Mouse (Mus musculus) liver, embryonic 15.5 days (tissue): Measurements from ENCODE around the gene H2-Ab1. TPM values are rescaled to one million over a fixed set of nuclear protein-coding genes. Genes with fewer than 3 reads are reported as not detected.

Experiments
- ATAC-seq: fragments of 200-750 bp; cut with Nextera tagmentation; 2 replicates; pipeline ENCODE4 v1.8.0; 2017; ENCODE audit warnings: moderate number of reproducible peaks, mild to moderate bottlenecking, moderate library complexity; ENCODE audit not compliant: insufficient read depth
- H3K27ac ChIP-seq: fragments of 300-500 bp; sonication (generic); replicated peaks from 2 replicates; pipeline ENCODE4 v1.5.1; 2015; ENCODE audit warnings: mild to moderate bottlenecking, inconsistent platforms
- H3K27me3 ChIP-seq: fragments of 300-500 bp; sonication (generic); 2 replicates; pipeline ENCODE4 v1.6.1; 2015; ENCODE audit warnings: mild to moderate bottlenecking, inconsistent platforms
- H3K36me3 ChIP-seq: fragments of 300-500 bp; sonication (generic); replicated peaks from 2 replicates; pipeline ENCODE4 v1.6.1; 2015; ENCODE audit warnings: moderate library complexity, mild to moderate bottlenecking, inconsistent platforms
- H3K4me1 ChIP-seq: fragments of 300-500 bp; sonication (generic); replicated peaks from 2 replicates; pipeline ENCODE4 v1.6.1; 2015; ENCODE audit warnings: inconsistent platforms
- H3K4me2 ChIP-seq: fragments of 300-500 bp; sonication (generic); 2 replicates; pipeline ENCODE4 v1.6.1; 2015; ENCODE audit warnings: moderate library complexity, mild to moderate bottlenecking, inconsistent platforms
- H3K4me3 ChIP-seq: fragments of 300-500 bp; sonication (generic); replicated peaks from 2 replicates; pipeline ENCODE4 v1.5.1; 2015; ENCODE audit warnings: mild to moderate bottlenecking, inconsistent platforms
- H3K9ac ChIP-seq: fragments of 300-500 bp; sonication (generic); 2 replicates; pipeline ENCODE4 v1.6.1; 2015; ENCODE audit warnings: moderate library complexity, mild to moderate bottlenecking, inconsistent platforms
- H3K9me3 ChIP-seq: fragments of 300-500 bp; sonication (generic); replicated peaks from 2 replicates; pipeline ENCODE4 v1.6.1; 2016; ENCODE audit warnings: inconsistent platforms
- WGBS: fragments of 180-500 bp; shearing (Covaris S2); methylation state at CpG from one replicate; pipeline ENCODE4 v1.1.7; 2015; ENCODE audit warnings: mixed read lengths; ENCODE audit not compliant: insufficient replicate concordance; 5-methylcytosine and 5-hydroxymethylcytosine counted together
- polyA plus RNA-seq: library from polyadenylated mRNA; unstranded; fragments of >200 nt; fragmentation: Nextera tagmentation; extraction: Ambion mirVana; gene quantifications from 2 replicates; pipeline ENCODE4 v1.2.1, GENCODE M21; 2015

H2-Ab1 gene
- polyA plus RNA-seq, 1 experiment from 2014 or later, result 6.6 TPM

DNA sequence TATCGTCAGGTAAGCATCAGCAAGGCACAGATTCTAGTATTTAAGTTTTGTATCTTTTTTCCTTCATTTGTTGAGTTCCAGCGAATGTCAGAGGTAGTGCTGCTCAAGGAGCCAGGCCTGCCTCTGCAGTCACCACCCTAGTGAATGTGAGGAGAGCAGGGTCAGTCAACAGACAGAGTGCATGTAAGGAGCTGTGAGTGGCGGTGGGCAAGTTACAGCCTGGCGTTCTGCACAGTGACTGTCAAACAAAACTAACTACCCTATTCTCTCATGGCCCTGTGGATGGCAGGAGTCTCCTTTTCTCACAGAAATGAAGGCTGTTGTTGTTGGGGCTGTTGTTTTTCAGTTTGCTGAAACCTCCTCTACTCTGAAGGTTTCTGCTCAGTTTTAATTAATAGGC is 27.9 kb downstream of the H2-Ab1 start:
- Histone ChIP-seq H3K4me2 (no peak overlapping the region), H3K4me3 (no peak overlapping the region), H3K9ac (no peak overlapping the region), H3K27ac (no peak overlapping the region), H3K4me1 (no peaks in the 10 kb centered on the region), H3K9me3 (no peaks in the 10 kb centered on the region), H3K36me3 (no peaks in the 10 kb centered on the region), H3K27me3 (no peaks in the 10 kb centered on the region)
- 62% methylated on average over 4 of the region's 4 CpGs for WGBS
- no peak for ATAC-seq

DNA sequence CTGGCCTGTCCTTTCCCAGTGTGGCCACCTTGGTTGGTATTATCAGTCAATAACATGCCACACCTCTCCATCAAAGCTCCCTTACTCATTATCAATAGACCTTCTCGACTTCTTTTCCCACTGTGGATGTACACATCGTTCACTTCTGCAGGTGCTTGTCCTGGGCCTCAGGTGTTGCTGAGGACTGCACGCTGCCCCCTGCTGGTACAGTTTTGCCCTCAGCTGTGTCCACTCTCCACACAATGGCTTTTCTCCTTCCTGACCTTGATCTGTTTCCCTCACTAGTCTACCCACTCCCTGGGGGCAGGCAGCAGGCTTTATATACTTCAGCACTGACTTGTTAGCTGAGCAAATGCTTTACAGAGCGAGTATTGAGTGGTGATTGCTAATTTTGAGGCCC is 28.4 kb downstream of the H2-Ab1 start:
- Histone ChIP-seq H3K27me3 (no peaks in the 10 kb centered on the region), H3K4me2 (no peak overlapping the region), H3K4me3 (no peak overlapping the region), H3K9me3 (no peaks in the 10 kb centered on the region), H3K4me1 (no peaks in the 10 kb centered on the region), H3K27ac (no peak overlapping the region), H3K36me3 (no peaks in the 10 kb centered on the region), H3K9ac (no peak overlapping the region)
- no peak for ATAC-seq
- 29% methylated on average over 4 of the region's 4 CpGs for WGBS

DNA sequence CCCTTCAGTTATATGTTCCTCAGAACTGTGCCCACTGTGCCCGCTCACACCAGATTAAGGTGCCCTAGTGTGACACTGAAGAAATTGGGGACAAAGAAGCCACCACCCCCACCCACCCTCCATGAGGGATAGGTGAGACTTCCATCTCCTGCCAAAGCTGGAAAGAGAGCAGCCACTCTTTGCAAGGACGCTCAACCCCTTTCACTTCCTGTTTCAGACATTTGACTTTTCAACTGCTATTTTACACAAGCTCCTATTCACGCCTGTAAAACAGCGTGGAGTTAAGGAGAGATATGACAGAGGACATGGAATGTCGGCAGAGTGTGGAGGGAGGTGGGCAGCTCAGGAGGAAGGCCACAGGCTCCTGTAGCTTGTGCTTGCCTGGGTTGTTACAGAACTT is 29.0 kb downstream of the H2-Ab1 start:
- no peak for ATAC-seq
- Histone ChIP-seq H3K36me3 (no peaks in the 10 kb centered on the region), H3K4me1 (no peaks in the 10 kb centered on the region), H3K4me2 (no peak overlapping the region), H3K9ac (no peak overlapping the region), H3K4me3 (no peak overlapping the region), H3K9me3 (no peaks in the 10 kb centered on the region), H3K27ac (no peak overlapping the region), H3K27me3 (no peaks in the 10 kb centered on the region)
- 41% methylated on average over 5 of the region's 5 CpGs for WGBS

GRCm38 (mm10) chr17:34286999-34287398 is 29.5 kb downstream of the H2-Ab1 start:
- Histone ChIP-seq H3K36me3 (no peaks in the 10 kb centered on the region), H3K9me3 (no peaks in the 10 kb centered on the region), H3K27me3 (no peaks in the 10 kb centered on the region), H3K9ac (no peak overlapping the region), H3K4me1 (no peaks in the 10 kb centered on the region), H3K27ac (no peak overlapping the region), H3K4me3 (no peak overlapping the region), H3K4me2 (no peak overlapping the region)
- ATAC-seq, result no peak
- WGBS, result 28% methylated on average over 6 of the region's 6 CpGs

GRCm38 (mm10) chr17:34287648-34288047 is 30.2 kb downstream of the H2-Ab1 start, which contains the start of gene H2-Aa:
Gene H2-Aa, minus strand, starts transcription at chr17:34287823.
- ATAC-seq, result no peak
- Histone ChIP-seq H3K36me3 (no peaks in the 10 kb centered on the region), H3K4me3 (no peak within 1 kb of the TSS), H3K4me2 (no peak within 1 kb of the TSS), H3K27me3 (no peaks in the 10 kb centered on the region), H3K9ac (no peak within 1 kb of the TSS), H3K9me3 (no peaks in the 10 kb centered on the region), H3K4me1 (no peaks in the 10 kb centered on the region), H3K27ac (no peak within 1 kb of the TSS)
- WGBS, result 17% methylated on average over 8 of the region's 8 CpGs

- no peaks in the 10 kb centered on the region for H3K36me3 ChIP-seq
- no peak overlapping the region for H3K4me2 ChIP-seq
- no peaks in the 10 kb centered on the region for H3K27me3 ChIP-seq
- H3K4me3 ChIP-seq, result no peak overlapping the region
- ATAC-seq, result no peak
- no peaks in the 10 kb centered on the region for H3K4me1 ChIP-seq
- H3K9me3 ChIP-seq, result no peaks in the 10 kb centered on the region
- H3K27ac ChIP-seq, result no peak overlapping the region
- H3K9ac ChIP-seq, result no peak overlapping the region
- 45% methylated on average over 3 of the region's 3 CpGs for WGBS
Measured at GRCm38 (mm10) chr17:34288131-34288530, 30.6 kb downstream of the H2-Ab1 start.

DNA sequence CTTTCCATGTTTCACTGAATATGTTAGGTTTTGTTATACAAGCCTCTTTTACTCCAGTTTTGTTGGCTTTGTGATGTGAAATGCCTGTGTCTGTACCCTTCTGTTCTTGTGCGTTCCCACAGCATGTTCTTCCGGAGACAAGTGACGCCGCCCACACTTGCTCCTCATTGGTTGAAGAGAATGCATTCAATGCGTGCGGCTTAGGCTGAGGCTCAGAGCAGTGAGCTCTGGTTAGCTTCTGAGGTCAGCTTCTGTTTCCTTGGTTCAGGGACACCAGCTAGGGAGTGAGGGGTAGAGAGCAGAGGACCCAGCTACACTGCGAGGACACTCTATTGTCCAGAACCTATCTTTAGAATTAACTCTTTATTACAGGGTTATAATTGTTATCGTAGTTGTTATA is 34.1 kb downstream of the H2-Ab1 start:
- whole genome bisulfite sequencing, result 16% methylated on average over 8 of the region's 8 CpGs
- H3K9ac ChIP-seq, result no peak overlapping the region
- H3K27me3 ChIP-seq, result 0 out of 2 replicates have a peak, but pooled peaks cover 4% of the 10 kb centered on the region
- no peak overlapping the region for H3K4me3 ChIP-seq
- H3K27ac ChIP-seq, result no peak overlapping the region
- H3K9me3 ChIP-seq, result no peaks in the 10 kb centered on the region
- H3K4me1 ChIP-seq, result no peaks in the 10 kb centered on the region
- H3K36me3 ChIP-seq, result no peaks in the 10 kb centered on the region
- no peak for ATAC-seq
- no peak overlapping the region for H3K4me2 ChIP-seq

DNA sequence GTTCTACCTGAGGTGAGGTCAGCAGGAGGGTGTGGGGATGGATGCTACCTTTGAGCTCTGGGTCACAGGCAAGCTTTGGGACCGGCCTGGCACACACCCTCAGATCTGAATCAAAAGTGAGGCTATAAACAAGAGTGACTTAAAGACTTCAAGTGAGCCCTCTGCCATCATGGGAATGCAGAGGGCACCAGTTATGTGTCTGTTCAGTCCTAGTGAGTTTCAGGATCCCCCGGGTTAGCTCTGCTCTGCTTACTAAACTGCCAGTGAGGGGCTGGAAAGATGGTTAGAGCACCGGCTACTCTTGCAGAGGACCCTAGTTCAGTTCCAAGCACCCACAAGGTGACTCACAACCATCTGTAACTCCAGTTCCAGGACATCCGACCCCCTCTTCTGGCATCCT is 35.1 kb downstream of the H2-Ab1 start:
- Histone ChIP-seq H3K9ac (no peak overlapping the region), H3K4me1 (no peaks in the 10 kb centered on the region), H3K4me2 (no peak overlapping the region), H3K4me3 (no peak overlapping the region), H3K27ac (no peak overlapping the region), H3K36me3 (no peaks in the 10 kb centered on the region), H3K9me3 (no peaks in the 10 kb centered on the region), H3K27me3 (0 out of 2 replicates have a peak, but pooled peaks cover 7% of the 10 kb centered on the region)
- ATAC-seq, result no peak
- 67% methylated on average over 4 of the region's 4 CpGs for WGBS

GRCm38 (mm10) chr17:34293533-34293932 is 36.0 kb downstream of the H2-Ab1 start:
- no peaks in the 10 kb centered on the region for H3K9me3 ChIP-seq
- 0 out of 2 replicates have a peak, but pooled peaks cover 7% of the 10 kb centered on the region for H3K27me3 ChIP-seq
- WGBS, result 3% methylated on average over 2 of the region's 2 CpGs
- no peaks in the 10 kb centered on the region for H3K4me1 ChIP-seq
- no peak overlapping the region for H3K4me3 ChIP-seq
- H3K36me3 ChIP-seq, result no peaks in the 10 kb centered on the region
- no peak overlapping the region for H3K9ac ChIP-seq
- H3K27ac ChIP-seq, result no peak overlapping the region
- no peak overlapping the region for H3K4me2 ChIP-seq
- ATAC-seq, result no peak

GRCm38 (mm10) chr17:34294249-34294648 is 36.8 kb downstream of the H2-Ab1 start:
- WGBS, result 47% methylated on average over 4 of the region's 4 CpGs
- Histone ChIP-seq H3K27ac (no peak overlapping the region), H3K27me3 (0 out of 2 replicates have a peak, but pooled peaks cover 7% of the 10 kb centered on the region), H3K9me3 (no peaks in the 10 kb centered on the region), H3K36me3 (no peaks in the 10 kb centered on the region), H3K4me3 (no peak overlapping the region), H3K4me2 (no peak overlapping the region), H3K4me1 (no peaks in the 10 kb centered on the region), H3K9ac (no peak overlapping the region)
- ATAC-seq, result no peak

GRCm38 (mm10) chr17:34295307-34295706 is 37.8 kb downstream of the H2-Ab1 start:
- 0 out of 2 replicates have a peak, but pooled peaks cover 7% of the 10 kb centered on the region for H3K27me3 ChIP-seq
- ATAC-seq, result no peak
- no peaks in the 10 kb centered on the region for H3K4me1 ChIP-seq
- H3K9me3 ChIP-seq, result no peaks in the 10 kb centered on the region
- H3K36me3 ChIP-seq, result no peaks in the 10 kb centered on the region
- no peak overlapping the region for H3K4me3 ChIP-seq
- H3K9ac ChIP-seq, result no peak overlapping the region
- no peak overlapping the region for H3K4me2 ChIP-seq
- no peak overlapping the region for H3K27ac ChIP-seq
